In the genomic region with DNA sequence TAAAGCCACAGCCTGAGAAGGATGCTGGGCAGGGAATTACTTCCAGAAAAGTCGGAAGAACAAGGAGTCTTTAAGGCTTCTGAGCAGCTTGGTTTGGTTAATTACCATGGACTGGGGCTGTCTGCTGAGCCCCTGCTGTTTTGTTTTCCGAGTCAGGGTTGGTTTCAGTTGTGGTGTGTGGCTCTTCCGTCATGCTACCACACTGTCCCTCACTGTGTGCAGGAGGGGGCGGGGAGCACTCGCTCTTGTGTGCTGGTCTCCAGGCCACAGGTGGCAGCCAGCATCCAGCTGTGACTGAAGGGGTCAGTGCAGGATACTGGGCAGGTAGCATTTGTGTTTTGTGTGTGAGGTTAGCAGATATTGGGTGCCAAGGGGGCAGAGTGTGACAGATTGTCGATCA, we compare ENCODE assay signal across 10 mouse cellular contexts.
A peak's percentile ranks its signal among the peaks of the same experiment; 100 is the strongest.
DNase-seq lines count a peak whose midpoint lies in the region; ATAC-seq and TF ChIP-seq lines count a peak whose summit lies in the region.
"Had no signal": no experiment of that assay in that cellular context is flagged by ENCODE, and none has a peak within 500 bp of the region (broad histone marks: within the 10 kb centered on the region; RNA-seq: fewer than 3 reads in every experiment).

No protein-coding gene starts in this region.

- H3K9me3 ChIP-seq in kidney, embryonic 15.5 days (replicated peaks): no peaks in the 10 kb centered on the region
- no peaks in the 10 kb centered on the region for H3K9me3 ChIP-seq in E14TG2a.4 (ENCODE audit: low read length)
- H3K9me3 ChIP-seq: midbrain, embryonic 15.5 days had no signal

- 0 out of 2 replicates have a peak overlapping the region, but pooled peaks have one; percentile 7 for H3K27ac ChIP-seq in kidney, embryonic 15.5 days
- H3K27ac ChIP-seq in small intestine, adult 2 months (ENCODE audit: insufficient read depth, low read depth, low read length): peak overlapping the region; percentile 83
- H3K27ac ChIP-seq: midbrain, embryonic 15.5 days had no signal

- peaks cover 42% of the 10 kb centered on the region for H3K4me1 ChIP-seq in kidney, embryonic 15.5 days
- peaks cover 92% of the 10 kb centered on the region for H3K4me1 ChIP-seq in E14TG2a.4 (replicated peaks; ENCODE audit: low read depth, low read length)
- H3K4me1 ChIP-seq in small intestine, adult 2 months (ENCODE audit: control insufficient read depth, insufficient read depth, insufficient read length, low read length): peaks cover 38% of the 10 kb centered on the region
- H3K4me1 ChIP-seq: midbrain, embryonic 15.5 days had no signal

- no peak for TF ChIP-seq POLR2A in small intestine, adult 2 months (IDR thresholded peaks at IDR 0.05; ENCODE audit: low read depth, low read length)

- H3K9ac ChIP-seq in kidney, embryonic 15.5 days: no peak overlapping the region
- H3K9ac ChIP-seq: midbrain, embryonic 15.5 days had no signal

- no peak for DNase-seq in kidney, postnatal 36 days
- DNase-seq in urinary bladder, postnatal 25 days (ENCODE audit: low spot score): no peak
- DNase-seq in retina, embryonic 14.5 days (ENCODE audit: low spot score): no peak
- no peak for DNase-seq in left cerebral cortex, postnatal 25 days (ENCODE audit: low spot score in 2 of 2)

- 49% methylated on average over 6 of the region's 6 CpGs for WGBS in kidney, embryonic 15.5 days
- 23% methylated on average over 6 of the region's 6 CpGs for WGBS in small intestine, adult 2 months

- no peak for TF ChIP-seq CTCF in E14TG2a.4 (conservative IDR thresholded peaks at IDR 0.05; ENCODE audit: low read length)
- no peak for TF ChIP-seq CTCF in small intestine, adult 2 months (IDR thresholded peaks at IDR 0.05; ENCODE audit: extremely low read depth, insufficient read length, insufficient replicate concordance, low read depth, low read length)

- intact Hi-C loops in left cerebral cortex, postnatal 25 days (cut with DNase I): no loop called here

- no peak overlapping the region for H3K4me3 ChIP-seq in kidney, embryonic 15.5 days (replicated peaks)
- H3K4me3 ChIP-seq in E14TG2a.4 (replicated peaks; ENCODE audit: low read length): peak overlapping the region; percentile 52
- no peak overlapping the region for H3K4me3 ChIP-seq in small intestine, adult 2 months (ENCODE audit: low read depth, low read length)
- H3K4me3 ChIP-seq: midbrain, embryonic 15.5 days had no signal

- H3K4me2 ChIP-seq in kidney, embryonic 15.5 days: no peak overlapping the region
- H3K4me2 ChIP-seq: heart, embryonic 11.5 days; midbrain, embryonic 15.5 days had no signal

- H3K36me3 ChIP-seq in kidney, embryonic 15.5 days: no peaks in the 10 kb centered on the region
- H3K36me3 ChIP-seq in E14TG2a.4 (ENCODE audit: insufficient read depth, low read length): no peaks in the 10 kb centered on the region
- no peaks in the 10 kb centered on the region for H3K36me3 ChIP-seq in small intestine, adult 2 months (ENCODE audit: control insufficient read depth, insufficient read depth, low read length)
- H3K36me3 ChIP-seq: midbrain, embryonic 15.5 days had no signal

- no peaks in the 10 kb centered on the region for H3K27me3 ChIP-seq in kidney, embryonic 15.5 days
- peaks cover 8% of the 10 kb centered on the region for H3K27me3 ChIP-seq in E14TG2a.4 (ENCODE audit: insufficient read depth, low read length)
- H3K27me3 ChIP-seq in small intestine, adult 2 months (ENCODE audit: control insufficient read depth, insufficient read depth, low read length): no peaks in the 10 kb centered on the region
- H3K27me3 ChIP-seq: midbrain, embryonic 15.5 days had no signal

- 0 out of 2 replicates have a peak, but pooled peaks have one; percentile 43 for ATAC-seq in kidney, embryonic 15.5 days (replicated peaks; ENCODE audit: low FRiP score)
- peak; percentile 70 to 73 for ATAC-seq in hematopoietic stem cell, adult 5-6 weeks (replicated peaks in 1 of 2; ENCODE audit: insufficient read depth in 1 of 2, low FRiP score in 2 of 2, low TSS enrichment in 1 of 2, low read depth in 1 of 2, poor library complexity in 2 of 2, severe bottlenecking in 2 of 2)
- ATAC-seq: midbrain, embryonic 15.5 days had no signal
